Mouse (Mus musculus): ENCODE results near the gene Fam213b. TPM values are rescaled to one million over a fixed set of nuclear protein-coding genes. Genes with fewer than 3 reads are reported as not detected.

Fam213b gene
- polyA plus RNA-seq, 2 experiments, result 5.8 to 9.3 TPM

- no peak overlapping the region for H3K4me3 ChIP-seq (ENCODE audit: insufficient read depth in 1 of 2, low read depth in 2 of 2, low read length in 2 of 2)
- H3K9ac ChIP-seq (replicated peaks), result no peak overlapping the region
- H3K27ac ChIP-seq, result no peak overlapping the region
- H3K27me3 ChIP-seq (ENCODE audit: control insufficient read depth, insufficient read depth, low read length), result peaks cover 29% of the 10 kb centered on the region
- no peaks in the 10 kb centered on the region for H3K36me3 ChIP-seq (replicated peaks; ENCODE audit: control insufficient read depth, insufficient read depth, low read depth)
- ATAC-seq (ENCODE audit: insufficient read depth) (no peak), DNase-seq (ENCODE audit: low read depth in 3 of 3, low spot score in 3 of 3) (no peak)
- TF ChIP-seq CTCF (IDR thresholded peaks at IDR 0.05; ENCODE audit: low read depth) (no peak), EP300 (IDR thresholded peaks at IDR 0.05; ENCODE audit: low read depth) (no peak)
- no peak overlapping the region for H3K4me2 ChIP-seq (ENCODE audit: low read depth)
- no peaks in the 10 kb centered on the region for H3K9me3 ChIP-seq (ENCODE audit: control insufficient read depth, low read length)
- no peaks in the 10 kb centered on the region for H3K4me1 ChIP-seq (replicated peaks; ENCODE audit: control insufficient read depth in 2 of 2, insufficient read depth in 2 of 2, low read length in 1 of 2)
- 61% methylated on average over 7 of the region's 7 CpGs for WGBS (ENCODE audit: insufficient replicate concordance)
Observed at GRCm38 (mm10) chr4:154856882-154857281, 42.1 kb downstream of the Fam213b start.

GRCm38 (mm10) chr4:154856480-154856837, 42.5 kb downstream of the Fam213b start:
- Histone ChIP-seq H3K4me2 (ENCODE audit: low read depth) (peak overlapping the region; percentile 43), H3K27ac (no peak overlapping the region), H3K36me3 (replicated peaks; ENCODE audit: control insufficient read depth, insufficient read depth, low read depth) (no peaks in the 10 kb centered on the region), H3K4me3 (ENCODE audit: insufficient read depth in 1 of 2, low read depth in 2 of 2, low read length in 2 of 2) (peak overlapping the region in 1 of 2 experiments; percentile 17; a peak in 2 of 4 replicates), H3K9ac (replicated peaks) (no peak overlapping the region), H3K4me1 (replicated peaks; ENCODE audit: control insufficient read depth in 2 of 2, insufficient read depth in 2 of 2, low read length in 1 of 2) (no peaks in the 10 kb centered on the region), H3K9me3 (ENCODE audit: control insufficient read depth, low read length) (no peaks in the 10 kb centered on the region), H3K27me3 (ENCODE audit: control insufficient read depth, insufficient read depth, low read length) (peaks cover 29% of the 10 kb centered on the region)
- no peak for ATAC-seq (ENCODE audit: insufficient read depth)
- TF ChIP-seq CTCF (IDR thresholded peaks at IDR 0.05; ENCODE audit: low read depth) (no peak), EP300 (IDR thresholded peaks at IDR 0.05; ENCODE audit: low read depth) (no peak)
- 19% methylated on average over 9 of the region's 9 CpGs for WGBS (ENCODE audit: insufficient replicate concordance)
- no peak for DNase-seq (ENCODE audit: low read depth in 3 of 3, low spot score in 3 of 3)

GRCm38 (mm10) chr4:154855721-154856479, 43.0 kb downstream of the Fam213b start:
- DNase-seq (ENCODE audit: low read depth in 3 of 3, low spot score in 3 of 3) (no peak), ATAC-seq (ENCODE audit: insufficient read depth) (no peak)
- H3K4me3 ChIP-seq (ENCODE audit: insufficient read depth in 1 of 2, low read depth in 2 of 2, low read length in 2 of 2), result peak overlapping the region in 1 of 2 experiments; percentile 17; a peak in 2 of 4 replicates
- H3K27me3 ChIP-seq (ENCODE audit: control insufficient read depth, insufficient read depth, low read length), result peaks cover 29% of the 10 kb centered on the region
- TF ChIP-seq EP300 (IDR thresholded peaks at IDR 0.05; ENCODE audit: low read depth) (no peak), CTCF (IDR thresholded peaks at IDR 0.05; ENCODE audit: low read depth) (peak; percentile 63)
- no peaks in the 10 kb centered on the region for H3K36me3 ChIP-seq (replicated peaks; ENCODE audit: control insufficient read depth, insufficient read depth, low read depth)
- H3K4me2 ChIP-seq (ENCODE audit: low read depth), result peak overlapping the region; percentile 43
- H3K4me1 ChIP-seq (replicated peaks; ENCODE audit: control insufficient read depth in 2 of 2, insufficient read depth in 2 of 2, low read length in 1 of 2), result no peaks in the 10 kb centered on the region
- no peak overlapping the region for H3K27ac ChIP-seq
- H3K9ac ChIP-seq (replicated peaks), result no peak overlapping the region
- 2% methylated on average over 104 of the region's 110 CpGs for WGBS (ENCODE audit: insufficient replicate concordance)
- no peaks in the 10 kb centered on the region for H3K9me3 ChIP-seq (ENCODE audit: control insufficient read depth, low read length)

GRCm38 (mm10) chr4:154854676-154855345, 44.1 kb downstream of the Fam213b start:
- Histone ChIP-seq H3K9me3 (ENCODE audit: control insufficient read depth, low read length) (no peaks in the 10 kb centered on the region), H3K4me2 (ENCODE audit: low read depth) (no peak overlapping the region), H3K27ac (no peak overlapping the region), H3K9ac (replicated peaks) (no peak overlapping the region), H3K27me3 (ENCODE audit: control insufficient read depth, insufficient read depth, low read length) (peaks cover 29% of the 10 kb centered on the region), H3K4me1 (replicated peaks; ENCODE audit: control insufficient read depth in 2 of 2, insufficient read depth in 2 of 2, low read length in 1 of 2) (no peaks in the 10 kb centered on the region), H3K4me3 (ENCODE audit: insufficient read depth in 1 of 2, low read depth in 2 of 2, low read length in 2 of 2) (no peak overlapping the region), H3K36me3 (replicated peaks; ENCODE audit: control insufficient read depth, insufficient read depth, low read depth) (no peaks in the 10 kb centered on the region)
- ATAC-seq (ENCODE audit: insufficient read depth), result no peak
- WGBS (ENCODE audit: insufficient replicate concordance), result 44% methylated on average over 12 of the region's 12 CpGs
- DNase-seq (ENCODE audit: low read depth in 3 of 3, low spot score in 3 of 3), result no peak
- TF ChIP-seq CTCF (IDR thresholded peaks at IDR 0.05; ENCODE audit: low read depth), result no peak
- TF ChIP-seq EP300 (IDR thresholded peaks at IDR 0.05; ENCODE audit: low read depth), result no peak

- H3K27me3 ChIP-seq (ENCODE audit: control insufficient read depth, insufficient read depth, low read length), result peaks cover 29% of the 10 kb centered on the region
- DNase-seq (ENCODE audit: low read depth in 3 of 3, low spot score in 3 of 3), result no peak
- no peak overlapping the region for H3K27ac ChIP-seq
- no peak overlapping the region for H3K4me2 ChIP-seq (ENCODE audit: low read depth)
- no peak for ATAC-seq (ENCODE audit: insufficient read depth)
- H3K4me1 ChIP-seq (replicated peaks; ENCODE audit: control insufficient read depth in 2 of 2, insufficient read depth in 2 of 2, low read length in 1 of 2), result no peaks in the 10 kb centered on the region
- no peak overlapping the region for H3K4me3 ChIP-seq (ENCODE audit: insufficient read depth in 1 of 2, low read depth in 2 of 2, low read length in 2 of 2)
- H3K9me3 ChIP-seq (ENCODE audit: control insufficient read depth, low read length), result no peaks in the 10 kb centered on the region
- WGBS (ENCODE audit: insufficient replicate concordance), result 57% methylated on average over 4 of the region's 4 CpGs
- TF ChIP-seq CTCF (IDR thresholded peaks at IDR 0.05; ENCODE audit: low read depth), result no peak
- TF ChIP-seq EP300 (IDR thresholded peaks at IDR 0.05; ENCODE audit: low read depth), result no peak
- H3K9ac ChIP-seq (replicated peaks), result no peak overlapping the region
- H3K36me3 ChIP-seq (replicated peaks; ENCODE audit: control insufficient read depth, insufficient read depth, low read depth), result no peaks in the 10 kb centered on the region
Observed at GRCm38 (mm10) chr4:154853881-154854280, 45.1 kb downstream of the Fam213b start.

Measured in liver, embryonic 14.5 days (tissue).